Mouse (Mus musculus): ENCODE data around the gene Themis2. TPM values are rescaled to one million over a fixed set of nuclear protein-coding genes. Genes with fewer than 3 reads are reported as not detected.
A peak's percentile ranks its signal among the peaks of the same experiment; 100 is the strongest.
"Not testable (repeated sequence)": the region's sequence is repeated elsewhere in the genome, so short reads cannot be mapped to it uniquely, and the experiment has no call there.

Themis2 gene
- total RNA-seq, 2 experiments from 2014 or later: 0.86 to 0.94 TPM

GRCm38 (mm10) chr4:132771776-132772175, 24.4 kb downstream of the Themis2 start:
- intact Hi-C loops (cut with DNase I): no loop called here
- DNase-seq (ENCODE audit: extremely low spot score in 1 of 2, low spot score in 2 of 2): no peak
- TF ChIP-seq CTCF (IDR thresholded peaks at IDR 0.05): no peak
- Histone ChIP-seq H3K27ac (no peak overlapping the region), H3K4me3 (no peak overlapping the region)

- H3K4me3 ChIP-seq: peak within 1 kb of the TSS; percentile 80
- H3K27ac ChIP-seq: peak within 1 kb of the TSS; percentile 53
- intact Hi-C loops (cut with DNase I): loop anchor here (5.0 kb wide), 2 partner anchors 74 to 154 kb away; partner anchors contain the start of genes Fam76a and Ppp1r8
- peak; percentile 98 for DNase-seq (ENCODE audit: extremely low spot score in 1 of 2, low spot score in 2 of 2)
- no peak; the same call in 1 of the 2 replicates for TF ChIP-seq CTCF (IDR thresholded peaks at IDR 0.05)
Observed at GRCm38 (mm10) chr4:132767914-132768876, 28.0 kb downstream of the Themis2 start, which contains the start of gene Rpa2. Gene Rpa2 (plus strand): TSS chr4:132768332.

- H3K4me3 ChIP-seq; H3K27ac ChIP-seq; intact Hi-C loops (cut with DNase I); DNase-seq (ENCODE audit: extremely low spot score in 1 of 2, low spot score in 2 of 2): not testable (repeated sequence)
Observed at GRCm38 (mm10) chr4:132763125-132763524, 33.1 kb downstream of the Themis2 start.

GRCm38 (mm10) chr4:132762602-132763001, 33.6 kb downstream of the Themis2 start:
- no peak for TF ChIP-seq CTCF (IDR thresholded peaks at IDR 0.05)
- H3K27ac ChIP-seq: no peak overlapping the region
- H3K4me3 ChIP-seq: no peak overlapping the region
- intact Hi-C loops (cut with DNase I): no loop called here
- no peak for DNase-seq (ENCODE audit: extremely low spot score in 1 of 2, low spot score in 2 of 2)

GRCm38 (mm10) chr4:132760296-132760695, 35.9 kb downstream of the Themis2 start:
- intact Hi-C loops (cut with DNase I): no loop called here
- no peak for DNase-seq (ENCODE audit: extremely low spot score in 1 of 2, low spot score in 2 of 2)
- no peak for TF ChIP-seq CTCF (IDR thresholded peaks at IDR 0.05)
- no peak overlapping the region for H3K27ac ChIP-seq
- no peak overlapping the region for H3K4me3 ChIP-seq

- intact Hi-C loops (cut with DNase I): no loop called here
- H3K27ac ChIP-seq: peak overlapping the region; percentile 38
- TF ChIP-seq CTCF (IDR thresholded peaks at IDR 0.05): no peak
- H3K4me3 ChIP-seq: no peak overlapping the region
- peak; percentile 26 to 45 for DNase-seq (ENCODE audit: extremely low spot score in 1 of 2, low spot score in 2 of 2)
Observed at GRCm38 (mm10) chr4:132757633-132758351, 38.4 kb downstream of the Themis2 start.

GRCm38 (mm10) chr4:132756974-132757373, 39.2 kb downstream of the Themis2 start, which contains the start of gene Smpdl3b:
Gene Smpdl3b (minus strand): TSS chr4:132757252.
- peak within 1 kb of the TSS; percentile 51 for H3K27ac ChIP-seq

GRCm38 (mm10) chr4:132752992-132753391, 43.2 kb downstream of the Themis2 start:
- Histone ChIP-seq H3K4me3 (no peak overlapping the region), H3K27ac (no peak overlapping the region)
- intact Hi-C loops (cut with DNase I): no loop called here
- DNase-seq (ENCODE audit: extremely low spot score in 1 of 2, low spot score in 2 of 2): no peak
- no peak for TF ChIP-seq CTCF (IDR thresholded peaks at IDR 0.05)

More at GRCm38 (mm10) chr4:132756974-132757373, 39.2 kb downstream of the Themis2 start, which contains the start of gene Smpdl3b:
- intact Hi-C loops (cut with DNase I): no loop called here
- TF ChIP-seq CTCF (IDR thresholded peaks at IDR 0.05): peak; percentile 64
- peak within 1 kb of the TSS; percentile 45 for H3K4me3 ChIP-seq
- DNase-seq (ENCODE audit: extremely low spot score in 1 of 2, low spot score in 2 of 2): peak; percentile 73 to 75

GRCm38 (mm10) chr4:132749258-132749982, 46.8 kb downstream of the Themis2 start:
- intact Hi-C loops (cut with DNase I): no loop called here
- TF ChIP-seq CTCF (IDR thresholded peaks at IDR 0.05): no peak
- H3K27ac ChIP-seq: no peak overlapping the region
- no peak overlapping the region for H3K4me3 ChIP-seq
- DNase-seq (ENCODE audit: extremely low spot score in 1 of 2, low spot score in 2 of 2): no peak

- Histone ChIP-seq H3K4me3 (no peak overlapping the region), H3K27ac (no peak overlapping the region)
- no peak for TF ChIP-seq CTCF (IDR thresholded peaks at IDR 0.05)
- intact Hi-C loops (cut with DNase I): no loop called here
- no peak for DNase-seq (ENCODE audit: extremely low spot score in 1 of 2, low spot score in 2 of 2)
Observed at GRCm38 (mm10) chr4:132748778-132749177, 47.4 kb downstream of the Themis2 start.

- intact Hi-C loops (cut with DNase I): no loop called here
- no peak for DNase-seq (ENCODE audit: extremely low spot score in 1 of 2, low spot score in 2 of 2)
Observed at GRCm38 (mm10) chr4:132747664-132748259, 48.4 kb downstream of the Themis2 start.

More at GRCm38 (mm10) chr4:132747664-132748259, 48.4 kb downstream of the Themis2 start:
- TF ChIP-seq CTCF (IDR thresholded peaks at IDR 0.05): no peak
- peak overlapping the region; percentile 61 for H3K27ac ChIP-seq
- peak overlapping the region; percentile 24; the same call in 1 of the 2 replicates for H3K4me3 ChIP-seq
